Mouse (Mus musculus) T-cell, adult 2 months (primary cell): ENCODE measurements around the gene Cux2.

ENCODE experiments used
- DNase-seq: peaks from one replicate; pipeline ENCODE4 v3.0.0; 2022; ENCODE audit warnings: low spot score

Gene Cux2

DNA sequence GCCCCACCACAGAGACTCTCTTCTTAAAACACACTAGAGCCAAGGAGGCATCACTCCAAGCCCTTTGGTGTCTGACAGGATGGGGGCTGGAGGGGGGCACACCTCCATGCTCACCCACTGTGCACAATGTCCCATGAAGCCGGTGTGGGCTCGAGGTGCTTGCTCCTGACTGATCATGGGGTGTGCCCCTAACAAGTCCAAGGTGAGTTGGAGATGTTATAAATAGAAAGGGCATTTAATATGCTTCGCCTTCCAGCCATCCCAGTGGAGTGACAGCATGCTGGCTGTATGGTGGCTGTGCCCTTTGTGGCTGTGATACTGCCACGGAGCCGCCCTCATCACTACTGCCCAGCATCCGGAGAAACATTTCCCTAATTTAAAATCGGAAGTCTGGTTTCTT is 87.5 kb downstream of the Cux2 start:
- no peak for DNase-seq

GRCm38 (mm10) chr5:121961256-121961655 is 88.6 kb downstream of the Cux2 start:
- DNase-seq = no peak

DNA sequence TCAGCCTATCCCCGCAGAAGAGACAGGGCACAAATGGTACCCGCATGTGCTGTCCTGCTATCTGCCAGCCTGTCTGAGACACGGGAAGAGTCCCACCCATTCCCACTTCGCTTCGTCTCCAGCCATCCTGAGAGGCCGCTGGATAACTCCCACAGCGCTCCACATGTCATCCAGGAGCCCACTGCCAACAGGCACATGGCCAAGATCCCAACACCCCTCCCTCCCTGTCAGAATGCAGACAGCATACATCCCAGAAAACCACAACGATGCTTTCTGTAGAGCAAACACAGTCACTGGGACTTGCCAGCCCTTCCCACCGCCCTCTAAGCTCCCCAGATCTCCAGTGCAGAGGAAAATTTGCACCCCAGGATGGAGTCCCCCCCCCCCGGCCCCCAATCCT is 90.2 kb downstream of the Cux2 start:
- no peak for DNase-seq

DNA sequence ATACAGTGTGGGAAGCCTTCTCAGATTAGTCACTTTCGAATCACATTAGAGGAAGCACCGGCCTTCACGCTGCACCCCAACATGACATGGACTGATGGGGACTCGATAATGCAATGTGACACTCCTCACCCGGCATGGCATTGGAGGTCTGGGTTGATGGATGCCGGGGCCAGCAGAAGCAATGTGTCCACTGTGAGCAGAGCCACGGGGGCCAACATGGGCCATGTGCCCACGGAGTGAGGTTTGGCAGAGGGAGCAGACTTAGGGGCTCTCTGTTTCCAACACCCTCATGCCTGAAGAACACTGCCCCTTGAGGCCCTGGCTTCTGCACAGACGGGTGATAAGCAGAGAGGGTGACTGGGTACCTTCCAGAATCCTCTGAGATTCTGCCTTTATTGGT is 91.4 kb downstream of the Cux2 start:
- DNase-seq = no peak

DNA sequence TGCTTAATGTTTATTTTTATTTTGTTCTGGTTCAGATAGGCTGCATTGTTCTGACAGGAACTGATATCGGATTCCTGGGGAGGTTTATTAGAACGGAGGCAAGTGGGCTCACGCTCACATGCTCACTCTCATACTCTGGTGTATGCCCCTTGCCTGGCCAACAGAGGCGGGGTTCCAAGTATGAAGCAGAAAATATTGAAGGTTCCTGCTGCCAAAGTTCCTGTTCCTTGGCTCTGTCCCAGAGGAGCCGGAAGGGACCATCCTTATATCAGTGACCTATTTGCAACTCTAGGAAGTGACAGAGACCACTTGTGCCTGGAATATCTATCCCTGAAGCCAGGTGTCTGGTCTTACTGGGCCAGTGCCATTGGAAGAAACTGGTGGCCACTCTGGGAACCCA is 94.1 kb downstream of the Cux2 start:
- DNase-seq = no peak

DNA sequence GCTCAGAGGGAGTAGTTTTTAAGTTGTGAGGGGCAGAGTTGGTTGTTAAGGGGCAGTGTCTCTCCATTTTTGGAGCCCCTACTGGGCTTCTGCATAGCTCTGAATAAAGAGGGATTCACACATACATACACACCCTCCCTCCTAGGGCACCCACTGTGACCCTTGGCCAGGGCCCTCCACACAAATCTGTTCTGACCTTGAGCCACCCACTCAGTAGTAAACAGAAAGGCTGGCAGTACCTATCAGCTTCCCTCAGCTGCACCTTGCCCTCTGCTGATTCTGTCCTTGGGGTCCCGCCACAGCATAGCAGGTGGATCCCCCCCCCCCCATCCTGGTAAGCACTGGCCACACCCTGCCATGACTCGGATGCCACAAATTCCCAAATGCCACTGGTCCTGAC is 99.7 kb downstream of the Cux2 start:
- DNase-seq = no peak

- no peak for DNase-seq
These were observed 100.9 kb downstream of the Cux2 start for GRCm38 (mm10) chr5:121949050-121949443.

- DNase-seq = no peak
These were observed 101.4 kb downstream of the Cux2 start for GRCm38 (mm10) chr5:121948302-121949049.

GRCm38 (mm10) chr5:121946657-121947245 is 103.2 kb downstream of the Cux2 start:
- no peak for DNase-seq

GRCm38 (mm10) chr5:121945819-121946218 is 104.1 kb downstream of the Cux2 start:
- no peak for DNase-seq

DNA sequence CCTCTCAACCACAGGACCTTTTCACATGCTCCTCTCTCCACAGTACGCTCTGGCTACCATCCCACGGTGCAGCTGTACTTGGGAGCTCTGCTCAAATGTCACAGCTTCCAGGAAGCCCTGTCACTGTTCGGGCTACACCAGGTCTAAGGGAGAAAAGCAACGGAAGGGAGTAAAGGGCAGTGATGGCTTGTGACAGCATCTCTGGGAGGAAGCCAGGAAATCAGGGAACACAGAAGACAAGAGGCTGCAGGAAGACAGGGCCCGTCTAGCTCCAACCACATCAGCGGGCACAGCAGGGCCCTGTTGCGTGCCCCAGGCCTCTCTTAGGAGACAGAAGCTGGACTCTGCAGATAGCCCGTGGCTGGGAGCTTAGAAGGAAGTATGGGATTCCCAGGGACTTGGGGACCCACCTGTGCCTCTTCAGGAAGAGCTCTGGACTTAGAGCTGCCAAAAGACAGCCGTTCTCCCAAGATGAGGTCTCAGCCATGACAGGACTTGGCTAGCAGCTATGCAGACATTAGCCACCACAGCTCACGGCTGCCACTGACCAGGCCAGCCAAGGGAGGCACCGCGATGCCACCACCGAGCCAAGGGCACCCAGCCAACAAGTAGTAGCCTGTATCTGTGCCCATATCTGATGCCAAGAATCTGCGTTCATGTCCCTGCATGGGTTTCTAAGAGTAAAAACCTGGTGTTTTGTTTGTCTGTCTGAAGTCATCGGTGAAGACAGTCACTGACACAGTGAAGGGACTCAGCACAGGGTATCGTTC is 105.7 kb downstream of the Cux2 start:
- DNase-seq = no peak

GRCm38 (mm10) chr5:121943472-121943871 is 106.4 kb downstream of the Cux2 start:
- no peak for DNase-seq

DNA sequence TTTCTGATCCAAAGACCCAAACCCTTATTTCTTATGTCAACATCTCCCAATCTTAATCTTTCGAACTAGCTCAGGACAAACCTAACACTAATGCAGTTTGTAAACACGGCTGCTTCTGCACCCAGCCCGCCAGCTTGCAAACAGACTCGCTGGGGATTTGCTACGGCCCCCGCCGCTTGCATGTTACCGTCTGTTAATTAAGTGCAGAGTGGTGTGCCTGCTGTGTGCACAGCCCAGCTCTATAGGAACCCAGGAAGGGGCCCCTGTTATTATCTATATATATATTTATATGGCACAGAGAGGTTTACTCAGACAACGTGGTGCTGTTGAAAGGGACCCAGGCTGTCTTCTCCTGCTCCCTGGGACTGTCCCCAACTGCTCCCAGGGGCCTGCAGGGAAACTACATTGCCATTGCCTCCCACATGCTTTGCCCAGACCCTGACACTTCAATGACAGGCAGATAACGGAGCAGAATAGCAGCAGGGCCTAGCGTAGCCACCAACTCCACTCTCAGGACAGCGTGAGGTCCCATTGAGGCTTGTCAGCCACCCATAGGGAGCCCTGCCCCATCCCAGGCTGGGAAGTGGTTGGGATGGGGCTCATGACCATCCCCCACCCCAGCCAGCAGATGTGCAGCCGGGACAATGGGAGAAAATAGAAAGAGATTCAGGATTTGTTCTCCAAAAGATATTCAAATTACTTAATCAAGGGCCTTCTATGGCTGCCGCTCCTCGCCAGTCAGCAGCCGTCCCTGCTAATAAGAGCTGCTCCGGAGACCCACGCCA is 111.6 kb downstream of the Cux2 start:
- DNase-seq = no peak

DNA sequence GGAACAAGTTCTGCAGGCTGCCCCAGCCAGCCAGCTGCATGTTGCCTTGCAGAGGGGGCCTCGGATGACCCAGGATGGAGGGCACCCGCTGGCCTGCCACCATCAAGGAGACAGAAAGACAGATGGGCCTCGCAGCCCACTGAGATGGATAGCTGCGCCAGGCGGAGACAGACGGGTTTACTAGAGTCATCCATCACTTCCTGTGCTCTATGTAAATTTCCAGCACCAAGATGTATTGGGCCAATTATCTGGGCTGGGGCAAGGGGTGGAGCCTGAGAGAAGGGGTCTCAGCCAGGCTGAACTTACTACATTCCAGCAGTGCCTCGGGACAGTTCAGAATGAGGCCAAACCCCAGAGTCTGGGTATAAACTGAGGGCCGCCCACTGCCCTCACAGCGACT is 119.6 kb downstream of the Cux2 start:
- no peak for DNase-seq

DNA sequence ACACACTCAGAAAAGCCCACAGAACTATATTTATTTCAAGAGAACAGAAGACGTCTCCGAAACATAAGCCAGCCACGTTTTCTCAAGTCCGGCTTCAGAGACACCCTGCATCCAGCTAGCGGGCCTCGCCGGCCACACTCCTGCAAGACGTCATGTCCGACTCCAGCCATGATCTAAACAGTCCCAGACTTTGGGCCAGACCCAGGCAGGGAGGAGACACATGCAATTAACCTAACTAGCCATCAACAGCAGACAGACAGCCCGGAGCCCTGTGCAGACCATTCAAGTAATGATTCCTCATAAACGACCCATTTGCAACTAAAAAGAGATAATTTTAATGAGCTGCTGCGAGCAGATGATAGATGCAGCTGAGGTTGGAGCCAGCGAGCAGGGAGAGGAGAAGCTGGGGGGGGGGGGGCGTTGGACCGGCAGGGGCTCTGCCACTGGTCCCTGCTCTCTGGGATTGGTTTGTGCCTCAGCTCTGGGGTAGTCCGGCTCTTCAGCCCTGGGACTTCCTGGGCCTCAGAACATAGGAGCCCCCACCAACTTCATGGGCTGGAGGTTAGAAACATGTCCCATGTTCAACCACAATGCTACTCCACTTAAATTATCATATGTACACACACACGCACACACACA is 121.4 kb downstream of the Cux2 start:
- no peak for DNase-seq

DNA sequence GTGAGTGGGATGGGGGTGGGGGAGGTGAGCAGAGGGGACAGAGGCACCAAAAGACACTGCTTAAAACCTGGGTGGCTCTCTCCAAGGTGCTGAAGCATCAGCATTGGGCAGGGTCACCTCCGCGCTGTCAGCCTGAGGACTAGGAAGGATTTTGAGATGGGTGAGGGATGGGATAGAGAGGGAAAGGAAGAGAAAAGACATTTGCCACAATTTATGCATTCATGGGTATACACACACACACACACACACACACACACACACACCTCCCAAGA is 123.4 kb downstream of the Cux2 start:
- no peak for DNase-seq

- no peak for DNase-seq
These were observed 124.0 kb downstream of the Cux2 start for GRCm38 (mm10) chr5:121925751-121926542.

GRCm38 (mm10) chr5:121925291-121925690 is 124.6 kb downstream of the Cux2 start:
- no peak for DNase-seq

GRCm38 (mm10) chr5:121924423-121924822 is 125.5 kb downstream of the Cux2 start:
- no peak for DNase-seq

DNA sequence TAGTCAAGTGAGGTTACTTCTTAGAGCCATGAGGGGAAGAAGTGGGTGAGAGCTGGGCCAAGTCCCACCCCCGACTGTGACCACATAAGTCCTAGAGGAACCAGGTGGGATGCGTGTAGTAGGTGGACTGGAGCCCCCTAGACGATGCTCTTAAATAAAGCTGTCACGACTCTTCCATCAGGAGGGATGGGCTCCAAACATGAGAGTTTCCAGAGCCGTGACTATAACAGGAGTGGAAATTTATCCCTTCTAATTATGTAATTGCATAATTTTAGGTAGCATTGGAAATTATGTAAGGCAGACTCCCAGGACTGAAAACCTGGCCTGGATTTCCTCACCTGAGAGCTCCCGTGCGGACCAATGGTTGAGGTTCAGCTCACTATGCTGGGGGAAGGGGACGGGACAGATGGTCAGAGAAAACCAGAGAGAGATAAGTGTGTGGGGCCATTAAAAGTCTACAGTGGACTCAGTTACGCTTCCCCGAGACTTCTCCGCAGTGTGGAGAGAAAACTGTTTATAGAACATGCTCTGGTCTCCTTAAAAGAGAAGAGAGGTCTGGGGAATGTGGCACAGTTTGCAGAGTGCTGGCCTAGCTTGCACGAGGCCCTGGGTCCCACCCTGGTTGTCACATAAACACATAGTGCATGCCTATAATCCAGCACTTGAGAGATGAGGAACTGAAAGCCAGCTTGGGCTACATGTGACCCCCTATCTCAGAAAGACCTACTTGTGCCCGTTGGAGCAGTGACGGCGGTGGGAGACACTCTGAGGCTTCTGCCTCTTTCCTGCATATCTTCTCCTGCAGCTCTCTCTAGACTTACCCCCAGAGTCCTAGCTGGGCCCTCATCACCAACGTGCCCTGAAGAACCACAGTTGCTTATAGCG is 126.7 kb downstream of the Cux2 start:
- DNase-seq = no peak
